Mouse (Mus musculus) liver, embryonic 16.5 days (tissue): ENCODE measurements at regions not wholly inside any gene's neighbourhood (a gene's known extent, or its start where the extent isn't known, plus 50 kb on each side); places are given as distances from the start of the nearest gene placed in this dataset.

Source experiments
- ATAC-seq: fragments of 200-750 bp; cut with Nextera tagmentation; 2 replicates; pipeline ENCODE4 v1.8.0; 2017; ENCODE audit warnings: low read depth, mild to moderate bottlenecking, moderate number of reproducible peaks, moderate library complexity
- H3K27ac ChIP-seq: fragments of 300-500 bp; sonication (generic); 2 replicates; pipeline ENCODE4 v1.5.1; 2014; ENCODE audit warnings: mild to moderate bottlenecking, low read length
- H3K27me3 ChIP-seq: fragments of 300-500 bp; sonication (generic); 2 replicates; pipeline ENCODE4 v1.6.1; 2014; ENCODE audit warnings: low read depth, low read length, mixed read lengths; ENCODE audit not compliant: control insufficient read depth, insufficient read depth
- H3K36me3 ChIP-seq: fragments of 300-500 bp; sonication (generic); 2 replicates; pipeline ENCODE4 v1.6.1; 2014; ENCODE audit warnings: mild to moderate bottlenecking; ENCODE audit not compliant: control insufficient read depth, insufficient read depth
- H3K4me1 ChIP-seq: fragments of 300-500 bp; sonication (generic); 2 replicates; pipeline ENCODE4 v1.6.1; 2014; ENCODE audit warnings: low read depth, low read length, mixed read lengths; ENCODE audit not compliant: control insufficient read depth
- H3K4me2 ChIP-seq: fragments of 300-500 bp; sonication (generic); 2 replicates; pipeline ENCODE4 v1.6.1; 2014; ENCODE audit warnings: low read depth, low read length, mixed read lengths
- H3K4me3 ChIP-seq: fragments of 300-500 bp; sonication (generic); 2 replicates; pipeline ENCODE4 v1.5.1; 2014; ENCODE audit warnings: low read depth, mild to moderate bottlenecking, low read length
- H3K9ac ChIP-seq: fragments of 300-500 bp; sonication (generic); 2 replicates; pipeline ENCODE4 v1.6.1; 2014; ENCODE audit warnings: low read depth, low read length
- H3K9me3 ChIP-seq: fragments of 300-500 bp; sonication (generic); replicated peaks from 2 replicates; pipeline ENCODE4 v1.6.1; 2016; ENCODE audit warnings: low read length; ENCODE audit not compliant: control insufficient read depth
- WGBS: fragments of 180-500 bp; shearing (Covaris S2); extraction: QIAGEN DNeasy Blood & Tissue Kit; methylation state at CpG from one replicate; pipeline ENCODE4 v1.1.7; 2014; ENCODE audit not compliant: insufficient replicate concordance; 5-methylcytosine and 5-hydroxymethylcytosine counted together

DNA sequence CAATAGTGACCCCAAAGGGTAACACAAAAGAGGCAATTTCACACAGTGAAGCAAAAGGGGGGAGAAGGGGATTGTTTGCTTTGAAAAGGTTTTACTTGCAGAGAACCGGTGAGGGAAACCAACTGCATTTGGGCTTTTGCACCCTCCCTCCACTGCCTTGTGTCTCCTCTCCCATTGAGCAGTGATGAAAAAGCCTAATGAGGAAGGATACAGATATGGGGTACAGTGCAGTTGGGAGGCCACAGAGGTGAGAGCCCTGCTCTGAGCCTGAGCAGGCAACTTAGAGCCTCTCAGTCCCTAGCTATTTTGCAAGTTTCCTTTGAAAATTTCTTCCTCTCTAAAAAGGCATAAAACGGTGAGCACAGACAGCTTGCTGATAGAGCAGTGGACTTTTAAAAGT is 245.2 kb downstream of the Pdcd6ip start:
- no peaks in the 10 kb centered on the region for H3K4me1 ChIP-seq

DNA sequence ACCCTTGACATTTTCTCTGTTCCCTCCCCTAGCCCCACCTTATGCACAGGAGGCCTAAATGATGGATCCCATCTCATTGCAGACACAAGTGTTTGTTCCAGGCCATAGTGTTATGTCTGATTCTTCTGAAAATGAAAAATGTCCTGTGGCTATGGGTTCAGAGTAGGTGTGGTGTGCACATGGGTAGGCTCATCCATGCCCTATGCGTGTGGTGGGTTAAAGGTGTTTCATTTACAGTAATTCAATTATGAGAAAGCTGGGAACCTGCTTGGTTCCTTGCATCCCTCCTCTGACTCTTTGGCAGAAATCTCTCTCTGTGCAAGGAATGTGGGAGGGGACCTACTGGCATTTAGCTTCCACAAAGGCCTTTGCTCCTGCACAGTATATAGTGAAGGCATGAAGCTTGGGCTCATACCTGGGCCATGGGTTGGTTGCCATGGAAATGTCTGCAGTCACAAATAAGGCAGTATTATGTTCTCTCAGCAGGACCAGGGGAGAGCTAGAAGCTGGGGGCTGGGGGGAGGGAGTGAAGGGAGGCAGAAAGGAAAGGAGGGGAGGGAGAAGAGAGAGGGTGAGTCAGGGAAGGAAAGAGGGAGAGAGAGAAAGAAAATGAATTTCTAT is 245.7 kb downstream of the Pdcd6ip start:
- Histone ChIP-seq H3K36me3 (no peaks in the 10 kb centered on the region), H3K4me1 (no peaks in the 10 kb centered on the region), H3K27me3 (no peaks in the 10 kb centered on the region), H3K9me3 (no peaks in the 10 kb centered on the region), H3K27ac (no peak overlapping the region), H3K9ac (no peak overlapping the region), H3K4me2 (no peak overlapping the region), H3K4me3 (no peak overlapping the region)
- no peak for ATAC-seq
- 61% methylated on average over 1 of the region's 1 CpGs for WGBS

More for the DNA sequence above, 245.2 kb downstream of the Pdcd6ip start:
- Histone ChIP-seq H3K9me3 (no peaks in the 10 kb centered on the region), H3K4me2 (no peak overlapping the region), H3K9ac (no peak overlapping the region), H3K4me3 (no peak overlapping the region), H3K36me3 (no peaks in the 10 kb centered on the region), H3K27ac (no peak overlapping the region), H3K27me3 (no peaks in the 10 kb centered on the region)
- ATAC-seq: no peak
- WGBS: 36% methylated on average over 2 of the region's 2 CpGs

DNA sequence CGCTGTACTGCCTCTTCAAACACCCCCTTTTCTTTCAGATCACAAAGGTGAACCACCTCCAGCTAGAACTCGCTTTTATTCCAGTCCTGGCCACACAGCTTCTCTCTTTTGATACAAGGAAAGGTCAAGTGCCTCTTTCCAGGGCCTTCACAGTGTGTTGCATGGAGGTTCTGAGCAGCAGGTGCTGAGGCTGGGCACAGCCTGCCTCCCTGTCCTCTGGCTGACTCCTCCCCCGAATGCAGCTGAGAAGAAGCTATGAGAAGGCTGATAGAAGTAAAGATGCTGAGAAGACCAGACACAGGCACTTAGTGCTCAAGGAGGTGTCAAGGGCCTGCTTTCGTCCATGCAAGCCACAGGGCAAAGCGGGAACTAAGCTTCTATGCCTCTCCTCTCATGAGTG is 248.2 kb downstream of the Pdcd6ip start:
- no peaks in the 10 kb centered on the region for H3K36me3 ChIP-seq
- H3K9me3 ChIP-seq: no peaks in the 10 kb centered on the region
- no peak for ATAC-seq
- 47% methylated on average over 5 of the region's 5 CpGs for WGBS
- H3K27me3 ChIP-seq: no peaks in the 10 kb centered on the region
- no peak overlapping the region for H3K9ac ChIP-seq
- no peaks in the 10 kb centered on the region for H3K4me1 ChIP-seq
- no peak overlapping the region for H3K4me3 ChIP-seq
- H3K27ac ChIP-seq: no peak overlapping the region
- H3K4me2 ChIP-seq: no peak overlapping the region

DNA sequence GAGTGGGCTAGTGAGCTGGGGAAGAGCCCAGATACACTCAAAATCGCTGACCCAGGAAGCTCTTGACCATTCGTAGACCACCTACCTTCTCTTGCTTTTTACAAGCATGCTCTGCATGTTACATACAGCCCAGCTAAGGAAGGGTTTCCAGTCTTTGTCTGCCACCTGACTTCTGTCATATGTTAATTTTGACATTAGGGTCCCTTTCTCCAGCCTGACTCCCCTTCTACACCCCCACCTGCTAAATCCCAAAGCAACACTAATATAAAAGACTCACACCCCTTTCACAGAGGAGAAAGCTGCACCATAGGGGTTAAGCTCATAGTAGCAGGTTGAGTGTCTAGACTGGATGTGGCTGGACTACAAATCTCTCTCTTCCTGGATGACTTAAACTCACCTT is 248.8 kb downstream of the Pdcd6ip start:
- WGBS: 38% methylated on average over 2 of the region's 2 CpGs
- H3K4me2 ChIP-seq: no peak overlapping the region
- H3K4me3 ChIP-seq: no peak overlapping the region
- no peak overlapping the region for H3K27ac ChIP-seq
- H3K9me3 ChIP-seq: no peaks in the 10 kb centered on the region
- no peak overlapping the region for H3K9ac ChIP-seq
- no peak for ATAC-seq
- H3K36me3 ChIP-seq: no peaks in the 10 kb centered on the region
- no peaks in the 10 kb centered on the region for H3K4me1 ChIP-seq
- no peaks in the 10 kb centered on the region for H3K27me3 ChIP-seq

DNA sequence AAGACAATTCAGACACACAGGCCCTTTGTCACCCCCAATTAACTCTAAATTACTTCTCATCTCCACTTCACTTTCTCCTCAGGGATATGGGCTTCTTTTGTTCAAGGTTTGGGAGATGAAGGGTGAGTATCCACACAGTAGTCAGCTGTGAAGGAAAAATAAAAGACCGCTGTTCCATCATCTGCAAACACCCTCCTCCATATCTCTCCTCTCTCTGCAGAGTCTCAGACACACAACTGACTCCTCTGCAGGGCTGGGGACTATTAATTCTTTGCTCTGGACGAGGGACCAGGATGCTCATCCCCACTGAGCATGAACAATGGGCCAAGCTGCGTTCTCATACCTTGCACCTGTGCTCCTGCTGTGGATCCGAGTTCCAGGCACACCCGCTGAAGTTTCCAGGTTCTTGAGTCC is 249.3 kb downstream of the Pdcd6ip start:
- Histone ChIP-seq H3K9me3 (no peaks in the 10 kb centered on the region), H3K4me2 (no peak overlapping the region), H3K27me3 (no peaks in the 10 kb centered on the region), H3K36me3 (no peaks in the 10 kb centered on the region), H3K9ac (no peak overlapping the region), H3K4me1 (no peaks in the 10 kb centered on the region), H3K27ac (no peak overlapping the region), H3K4me3 (no peak overlapping the region)
- 32% methylated on average over 5 of the region's 5 CpGs for WGBS
- no peak for ATAC-seq

DNA sequence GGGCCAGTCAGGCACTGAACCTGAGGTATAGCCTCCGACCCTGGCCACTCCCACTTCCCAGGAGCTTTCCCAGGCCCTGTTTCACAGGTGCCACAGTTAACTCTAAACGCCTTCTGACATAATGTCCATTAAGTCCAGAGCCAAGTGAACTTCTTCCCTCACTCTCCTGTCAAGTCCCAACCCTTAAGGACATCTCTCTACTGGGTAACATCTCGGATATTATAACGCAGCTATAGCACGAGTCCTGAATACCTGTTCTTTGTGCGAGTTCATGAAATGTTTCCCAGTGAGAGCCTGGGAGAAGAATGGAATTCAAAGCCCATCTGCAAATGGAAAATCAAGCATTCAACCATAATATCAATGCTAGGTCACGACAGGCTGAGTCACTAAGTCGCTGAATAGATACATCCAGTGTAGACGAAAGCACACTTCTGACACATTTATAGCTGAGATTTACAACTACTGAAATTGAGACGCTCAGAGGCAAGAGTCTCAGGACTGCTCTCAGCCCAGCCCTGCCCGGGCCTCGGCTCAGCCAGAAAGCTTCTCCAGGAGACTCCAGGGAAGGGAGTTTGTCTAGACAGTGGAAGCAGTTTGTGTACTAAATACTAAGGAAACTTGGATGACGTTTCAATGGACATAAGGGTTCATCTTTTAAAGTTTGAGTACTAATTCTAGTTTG is 250.7 kb downstream of the Pdcd6ip start:
- H3K4me2 ChIP-seq: no peak overlapping the region
- H3K27ac ChIP-seq: no peak overlapping the region
- H3K4me3 ChIP-seq: no peak overlapping the region
- H3K36me3 ChIP-seq: no peaks in the 10 kb centered on the region
- no peaks in the 10 kb centered on the region for H3K9me3 ChIP-seq
- ATAC-seq: no peak
- no peaks in the 10 kb centered on the region for H3K4me1 ChIP-seq
- H3K27me3 ChIP-seq: no peaks in the 10 kb centered on the region
- 65% methylated on average over 13 of the region's 13 CpGs for WGBS
- H3K9ac ChIP-seq: no peak overlapping the region

DNA sequence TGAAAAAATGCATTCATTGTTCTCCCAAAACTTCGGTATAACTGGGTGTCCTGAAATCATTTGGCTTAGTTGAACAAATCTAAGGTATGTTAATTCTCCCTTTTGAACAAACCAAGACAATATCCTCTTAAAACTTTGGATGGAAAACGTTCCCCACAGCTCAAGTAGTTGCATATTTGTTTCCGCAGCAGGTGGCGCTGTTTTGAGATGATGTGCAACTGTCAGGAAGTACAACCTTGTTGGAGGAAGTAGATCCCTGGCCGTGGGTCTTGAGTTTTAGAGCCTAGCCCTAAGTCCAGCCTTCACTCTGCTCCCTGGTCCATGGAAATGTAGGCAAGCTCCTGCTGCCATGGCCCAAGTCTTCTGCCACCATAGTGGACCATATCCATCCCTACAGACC is 252.5 kb downstream of the Pdcd6ip start:
- Histone ChIP-seq H3K4me3 (no peak overlapping the region), H3K4me2 (no peak overlapping the region), H3K9me3 (no peaks in the 10 kb centered on the region), H3K27ac (no peak overlapping the region), H3K4me1 (no peaks in the 10 kb centered on the region), H3K27me3 (no peaks in the 10 kb centered on the region), H3K9ac (no peak overlapping the region), H3K36me3 (no peaks in the 10 kb centered on the region)
- ATAC-seq: no peak
- 66% methylated on average over 5 of the region's 5 CpGs for WGBS

DNA sequence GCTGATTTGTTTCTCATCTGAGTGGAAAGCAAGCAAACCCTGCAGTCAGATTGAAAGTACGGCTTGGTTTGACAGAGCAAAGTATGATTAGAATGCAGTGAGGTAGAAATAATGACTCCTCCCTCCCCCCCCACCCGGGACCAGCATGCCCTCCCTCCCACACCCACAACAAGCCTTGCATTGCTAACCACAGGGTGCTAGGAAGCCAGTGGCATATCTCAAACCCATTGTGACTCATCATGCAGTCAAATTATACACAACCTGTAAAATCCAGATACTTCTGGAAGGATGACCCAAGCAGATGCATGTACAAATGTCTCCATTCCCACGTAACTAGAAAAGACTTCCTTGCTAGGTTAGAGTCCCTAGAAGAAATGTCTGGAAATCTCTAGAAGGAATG is 254.8 kb downstream of the Pdcd6ip start:
- WGBS: 41% methylated on average over 3 of the region's 3 CpGs
- no peak overlapping the region for H3K4me2 ChIP-seq
- no peak overlapping the region for H3K27ac ChIP-seq

DNA sequence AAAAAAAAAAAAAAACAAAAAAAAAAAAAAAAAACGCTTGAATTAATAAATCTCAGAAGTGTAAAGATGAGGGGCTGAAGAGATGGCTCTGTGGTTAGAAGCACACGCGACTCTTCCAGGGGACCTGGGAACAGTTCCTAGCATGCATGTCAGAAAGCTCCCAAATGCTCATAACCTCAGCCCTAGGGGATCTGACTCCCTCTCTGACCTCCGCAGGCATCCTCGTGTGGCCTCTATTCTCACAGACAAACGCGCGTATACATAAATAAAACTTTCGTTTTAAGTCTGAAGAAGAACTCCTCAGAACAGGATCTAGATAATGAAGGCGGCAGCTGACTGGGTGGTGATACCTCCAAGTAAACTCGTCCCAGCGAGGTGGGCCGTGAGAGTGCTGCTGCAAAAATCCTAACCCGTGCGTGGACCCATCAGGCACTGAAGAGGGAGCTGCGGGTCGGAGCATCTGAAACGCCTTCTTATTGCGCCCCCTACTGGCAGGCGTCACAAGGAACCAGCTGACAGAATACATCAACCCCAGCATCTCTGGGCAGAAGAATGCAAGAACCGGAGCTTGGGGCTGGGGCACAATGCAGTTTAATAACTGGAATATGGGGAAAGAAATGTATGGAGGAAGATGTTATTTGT is 266.2 kb downstream of the Pdcd6ip start:
- WGBS: 7% methylated on average over 21 of the region's 21 CpGs
- Histone ChIP-seq H3K36me3 (no peaks in the 10 kb centered on the region), H3K4me1 (no peaks in the 10 kb centered on the region), H3K9me3 (no peaks in the 10 kb centered on the region), H3K4me3 (peak overlapping the region; percentile 32; the same call in 1 of the 2 replicates), H3K9ac (no peak overlapping the region), H3K27ac (no peak overlapping the region), H3K27me3 (no peaks in the 10 kb centered on the region), H3K4me2 (peak overlapping the region; percentile 42)
- ATAC-seq: no peak

More for the DNA sequence above, 254.8 kb downstream of the Pdcd6ip start:
- no peak overlapping the region for H3K9ac ChIP-seq
- ATAC-seq: no peak
- H3K27me3 ChIP-seq: no peaks in the 10 kb centered on the region
- no peaks in the 10 kb centered on the region for H3K9me3 ChIP-seq
- no peaks in the 10 kb centered on the region for H3K4me1 ChIP-seq
- no peaks in the 10 kb centered on the region for H3K36me3 ChIP-seq
- H3K4me3 ChIP-seq: no peak overlapping the region
